Mouse (Mus musculus): ENCODE measurements around the gene Hps6. TPM values are rescaled to one million over a fixed set of nuclear protein-coding genes. Genes with fewer than 3 reads are reported as not detected.

Hps6 gene
- polyA plus RNA-seq, 1 experiment from 2014 or later: 2.7 TPM

DNA sequence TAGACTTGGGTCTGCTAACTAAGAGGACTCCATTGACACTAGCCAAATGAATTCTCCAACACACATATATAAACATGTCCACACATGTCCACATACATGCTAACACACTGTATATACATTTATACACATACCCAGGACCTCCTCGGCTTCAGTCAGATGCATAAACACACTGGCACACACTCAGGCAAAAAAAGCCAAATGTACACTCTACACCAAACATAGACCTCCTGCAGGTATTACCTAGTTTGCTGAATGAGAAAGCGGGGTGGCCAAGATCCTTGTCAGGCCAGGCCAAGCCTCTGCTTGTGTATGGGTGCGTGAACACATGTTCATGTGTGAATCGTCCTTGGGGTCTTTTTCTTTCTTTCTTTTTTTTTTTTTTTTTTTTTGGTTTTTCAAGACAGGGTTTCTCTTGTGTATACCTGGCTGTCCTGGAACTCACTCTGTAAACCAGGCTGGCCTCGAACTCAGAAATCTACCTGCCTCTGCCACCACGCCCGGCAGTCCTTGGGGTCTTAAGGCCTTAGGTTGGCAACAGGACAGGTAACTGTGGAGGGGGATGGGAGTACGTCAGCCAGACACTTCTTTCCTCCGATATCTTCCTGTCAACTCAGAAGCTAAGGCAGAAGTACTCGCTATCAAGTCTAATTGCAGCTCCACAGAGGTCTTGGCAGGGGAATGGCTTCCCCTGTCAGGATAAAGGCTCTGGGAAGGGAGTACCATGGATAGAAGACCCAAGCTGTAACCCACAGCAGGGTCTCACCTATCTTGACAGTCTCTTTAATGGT is 27.1 kb downstream of the Hps6 start:
- H3K27me3 ChIP-seq: no peaks in the 10 kb centered on the region

DNA sequence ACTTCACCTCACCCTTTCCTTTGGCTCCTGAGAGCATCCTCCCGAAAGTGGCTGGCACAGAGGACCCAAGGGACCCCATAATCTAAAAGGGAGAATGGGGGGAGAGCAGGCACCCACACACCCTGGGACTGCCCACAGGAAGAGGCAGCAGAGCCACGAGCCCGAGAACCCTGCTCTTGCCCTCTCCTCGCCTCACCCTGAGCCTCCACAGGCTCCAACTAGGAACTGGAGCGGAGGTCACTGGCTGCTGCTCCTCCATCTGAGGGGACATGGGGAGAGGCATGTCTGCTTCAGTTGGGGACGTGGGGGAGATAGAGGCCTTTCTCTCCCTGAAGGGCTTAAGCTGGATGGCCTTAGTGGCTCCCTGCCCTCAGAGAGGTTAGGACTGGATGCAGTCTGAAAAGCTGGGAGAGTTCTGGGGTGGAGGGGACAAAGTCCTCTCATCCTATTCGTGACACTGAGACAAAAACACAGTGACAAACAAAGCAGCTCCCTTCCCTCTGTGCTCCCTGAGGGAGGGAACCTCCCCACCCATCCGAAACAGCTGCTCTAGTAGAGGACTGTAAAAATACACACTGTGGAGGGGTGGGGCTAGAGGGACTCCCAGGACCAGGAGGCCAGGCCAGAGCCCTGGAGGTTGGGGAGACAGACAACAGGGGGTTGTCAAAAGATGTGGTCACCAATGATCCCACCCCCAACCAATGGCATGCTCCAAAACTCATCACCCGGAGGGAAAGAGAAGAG is 28.6 kb downstream of the Hps6 start:
- ATAC-seq (ENCODE audit: low read depth) (peak; percentile 37), DNase-seq (no peak)
- Histone ChIP-seq H3K4me1 (replicated peaks) (peaks cover 50% of the 10 kb centered on the region), H3K4me2 (no peak overlapping the region), H3K36me3 (peaks cover 60% of the 10 kb centered on the region), H3K9me3 (replicated peaks) (no peaks in the 10 kb centered on the region), H3K9ac (no peak overlapping the region), H3K27me3 (no peaks in the 10 kb centered on the region), H3K4me3 (replicated peaks) (no peak overlapping the region), H3K27ac (peak overlapping the region; percentile 47)
- WGBS (ENCODE audit: insufficient replicate concordance): 69% methylated on average over 9 of the region's 9 CpGs

More for the DNA sequence above, 27.1 kb downstream of the Hps6 start:
- DNase-seq: no peak
- Histone ChIP-seq H3K4me3 (replicated peaks) (no peak overlapping the region), H3K4me1 (replicated peaks) (peaks cover 36% of the 10 kb centered on the region), H3K4me2 (no peak overlapping the region), H3K36me3 (peaks cover 46% of the 10 kb centered on the region), H3K9ac (no peak overlapping the region), H3K27ac (0 out of 2 replicates have a peak overlapping the region, but pooled peaks have one; percentile 25), H3K9me3 (replicated peaks) (no peaks in the 10 kb centered on the region)
- no peak for ATAC-seq (ENCODE audit: low read depth)
- 85% methylated on average over 10 of the region's 10 CpGs for WGBS (ENCODE audit: insufficient replicate concordance)

- Histone ChIP-seq H3K27ac (peak overlapping the region; percentile 47; the same call in 1 of the 2 replicates), H3K9me3 (replicated peaks) (no peaks in the 10 kb centered on the region), H3K4me1 (replicated peaks) (peaks cover 54% of the 10 kb centered on the region), H3K4me3 (replicated peaks) (no peak overlapping the region), H3K27me3 (no peaks in the 10 kb centered on the region), H3K36me3 (peaks cover 60% of the 10 kb centered on the region), H3K9ac (no peak overlapping the region), H3K4me2 (no peak overlapping the region)
- ATAC-seq (ENCODE audit: low read depth) (no peak), DNase-seq (no peak)
- WGBS (ENCODE audit: insufficient replicate concordance): 88% methylated on average over 26 of the region's 26 CpGs
These were observed 29.6 kb downstream of the Hps6 start for GRCm38 (mm10) chr19:46032731-46033510.

DNA sequence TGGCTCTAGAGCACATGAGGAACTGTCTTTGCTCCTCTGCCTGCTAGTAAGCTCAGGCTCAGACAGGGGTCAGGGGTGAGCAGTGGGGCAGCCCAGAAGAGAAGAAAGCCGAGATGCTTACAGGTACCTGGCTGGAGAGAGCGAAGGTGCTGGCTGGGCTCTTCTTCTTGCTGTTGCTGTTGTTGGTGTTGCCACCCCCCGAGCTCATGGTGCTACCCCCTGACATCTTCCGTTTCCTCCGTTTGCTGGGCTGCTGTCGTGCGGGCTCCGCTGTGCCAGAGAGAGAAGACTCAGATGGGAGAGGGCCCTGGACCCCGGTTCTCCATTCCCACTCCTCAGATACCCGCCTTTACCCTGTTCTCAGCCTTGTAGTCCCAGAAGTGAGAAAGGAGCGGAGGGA is 30.6 kb downstream of the Hps6 start:
- H3K36me3 ChIP-seq: peaks cover 60% of the 10 kb centered on the region
- H3K9ac ChIP-seq: no peak overlapping the region
- 93% methylated on average over 11 of the region's 11 CpGs for whole genome bisulfite sequencing (ENCODE audit: insufficient replicate concordance)
- DNase-seq: no peak
- H3K9me3 ChIP-seq (replicated peaks): no peaks in the 10 kb centered on the region
- no peak overlapping the region for H3K4me2 ChIP-seq
- no peak for ATAC-seq (ENCODE audit: low read depth)
- no peak overlapping the region for H3K4me3 ChIP-seq (replicated peaks)
- H3K27ac ChIP-seq: no peak overlapping the region; the same call in none of the 2 replicates
- H3K4me1 ChIP-seq (replicated peaks): peaks cover 60% of the 10 kb centered on the region
- no peaks in the 10 kb centered on the region for H3K27me3 ChIP-seq

- ATAC-seq (ENCODE audit: low read depth): no peak
- H3K9me3 ChIP-seq (replicated peaks): no peaks in the 10 kb centered on the region
- DNase-seq: no peak
- peaks cover 52% of the 10 kb centered on the region for H3K36me3 ChIP-seq
- WGBS (ENCODE audit: insufficient replicate concordance): 87% methylated on average over 13 of the region's 13 CpGs
- peaks cover 74% of the 10 kb centered on the region for H3K4me1 ChIP-seq (replicated peaks)
- no peaks in the 10 kb centered on the region for H3K27me3 ChIP-seq
- peak overlapping the region; percentile 98 for H3K9ac ChIP-seq
- peak overlapping the region; percentile 90 for H3K4me2 ChIP-seq
- peak overlapping the region; percentile 93 for H3K4me3 ChIP-seq (replicated peaks)
- H3K27ac ChIP-seq: peak overlapping the region; percentile 96
These were observed 32.7 kb downstream of the Hps6 start for GRCm38 (mm10) chr19:46035971-46036370.

GRCm38 (mm10) chr19:46036477-46037242 is 33.4 kb downstream of the Hps6 start:
- 36% methylated on average over 13 of the region's 13 CpGs for WGBS (ENCODE audit: insufficient replicate concordance)
- Histone ChIP-seq H3K9me3 (replicated peaks) (no peaks in the 10 kb centered on the region), H3K4me3 (replicated peaks) (peak overlapping the region; percentile 93), H3K27ac (peak overlapping the region; percentile 96), H3K4me1 (replicated peaks) (peaks cover 79% of the 10 kb centered on the region), H3K27me3 (no peaks in the 10 kb centered on the region), H3K4me2 (peak overlapping the region; percentile 90), H3K36me3 (peaks cover 51% of the 10 kb centered on the region), H3K9ac (peak overlapping the region; percentile 98)
- DNase-seq: peak; percentile 55
- ATAC-seq (ENCODE audit: low read depth): no peak

GRCm38 (mm10) chr19:46037243-46037924 is 34.1 kb downstream of the Hps6 start:
- H3K9me3 ChIP-seq (replicated peaks): no peaks in the 10 kb centered on the region
- peak overlapping the region; percentile 96 for H3K27ac ChIP-seq
- no peaks in the 10 kb centered on the region for H3K27me3 ChIP-seq
- H3K4me1 ChIP-seq (replicated peaks): peaks cover 79% of the 10 kb centered on the region
- WGBS (ENCODE audit: insufficient replicate concordance): 4% methylated on average over 6 of the region's 6 CpGs
- ATAC-seq (ENCODE audit: low read depth) (peak; percentile 77), DNase-seq (peak; percentile 75)
- H3K36me3 ChIP-seq: peaks cover 43% of the 10 kb centered on the region
- H3K4me3 ChIP-seq (replicated peaks): peak overlapping the region; percentile 93
- peak overlapping the region; percentile 98 for H3K9ac ChIP-seq
- peak overlapping the region; percentile 90 for H3K4me2 ChIP-seq

DNA sequence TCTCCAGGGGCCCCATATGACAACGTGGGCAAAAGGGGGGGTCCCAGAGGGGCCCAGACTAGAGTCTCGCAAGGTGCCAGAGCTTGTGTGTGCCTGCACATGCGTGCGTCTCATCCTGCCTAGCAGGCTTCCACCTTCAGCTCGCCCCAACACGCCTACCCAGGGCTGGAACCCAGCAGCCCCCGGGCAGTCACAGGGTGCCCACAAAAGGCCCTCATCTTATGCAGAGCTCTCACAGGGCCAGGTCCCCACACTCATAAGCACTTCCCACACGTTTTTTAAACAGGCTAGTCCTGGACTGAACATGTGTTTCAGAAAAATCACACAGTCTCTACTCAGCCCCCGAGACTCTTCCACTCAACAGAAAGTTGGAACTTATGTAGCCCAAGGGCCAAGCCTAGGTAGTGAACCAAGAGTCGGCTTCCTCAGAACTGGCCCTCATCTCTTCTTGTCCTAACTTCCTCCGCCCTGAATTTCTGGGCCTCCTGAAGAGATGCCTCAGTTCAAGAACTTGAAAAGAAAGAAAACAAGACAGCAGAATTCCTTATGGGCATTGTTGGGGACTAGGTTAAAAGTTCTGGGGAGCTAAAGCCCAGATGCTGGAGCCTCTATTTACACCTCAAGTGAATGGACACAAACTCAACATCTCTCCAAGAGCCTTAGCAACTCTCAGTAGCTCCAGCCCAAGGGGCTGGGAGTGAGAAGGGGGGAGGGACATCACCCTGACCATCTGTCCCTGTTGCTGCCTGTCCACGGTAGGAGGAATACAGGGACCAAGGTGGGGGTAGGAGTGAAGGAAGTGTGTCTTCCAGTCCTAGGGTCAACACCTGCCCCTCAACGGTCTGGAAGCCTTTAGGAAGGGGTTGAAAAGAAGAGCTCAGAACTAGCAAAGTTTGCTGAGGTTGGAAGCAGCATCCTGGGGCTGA is 34.9 kb downstream of the Hps6 start:
- 4% methylated on average over 13 of the region's 13 CpGs for WGBS (ENCODE audit: insufficient replicate concordance)
- Histone ChIP-seq H3K27ac (peak overlapping the region; percentile 96), H3K4me3 (replicated peaks) (peak overlapping the region; percentile 93), H3K4me2 (peak overlapping the region; percentile 90), H3K27me3 (no peaks in the 10 kb centered on the region), H3K4me1 (replicated peaks) (peaks cover 81% of the 10 kb centered on the region), H3K9ac (peak overlapping the region; percentile 98), H3K36me3 (peaks cover 35% of the 10 kb centered on the region), H3K9me3 (replicated peaks) (no peaks in the 10 kb centered on the region)
- peak; percentile 21; the same call in 1 of the 2 replicates for ATAC-seq (ENCODE audit: low read depth)
- DNase-seq: no peak

DNA sequence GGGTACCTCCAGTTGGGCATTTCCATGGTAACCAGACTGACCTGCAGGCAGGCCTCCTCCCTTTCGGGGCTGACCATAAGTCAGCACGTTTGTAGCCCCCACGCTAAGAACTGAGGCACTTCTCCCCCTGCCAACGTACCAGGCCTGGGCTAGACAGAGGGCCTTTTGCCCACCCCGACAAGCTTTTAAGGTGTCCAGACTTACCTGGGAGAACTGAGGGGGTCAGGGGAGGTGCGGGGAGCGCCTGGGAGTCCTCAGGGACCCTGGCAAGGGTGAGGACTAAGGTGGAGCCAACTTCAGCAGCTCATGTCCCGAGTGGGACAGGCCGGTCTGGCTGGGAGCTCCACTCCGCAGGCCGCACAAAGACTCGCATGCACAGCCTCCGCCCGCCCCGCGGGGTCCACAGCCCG is 35.5 kb downstream of the Hps6 start:
- ATAC-seq (ENCODE audit: low read depth): peak; percentile 14; the same call in 1 of the 2 replicates

More for the DNA sequence above, 35.5 kb downstream of the Hps6 start:
- Histone ChIP-seq H3K36me3 (peaks cover 29% of the 10 kb centered on the region), H3K4me2 (peak overlapping the region; percentile 90), H3K4me1 (replicated peaks) (peaks cover 81% of the 10 kb centered on the region), H3K4me3 (replicated peaks) (peak overlapping the region; percentile 93), H3K27me3 (no peaks in the 10 kb centered on the region), H3K9ac (peak overlapping the region; percentile 98), H3K27ac (peak overlapping the region; percentile 96), H3K9me3 (replicated peaks) (no peaks in the 10 kb centered on the region)
- no peak for DNase-seq
- WGBS (ENCODE audit: insufficient replicate concordance): under 1% methylated on average over 17 of the region's 17 CpGs
